Mouse (Mus musculus) liver, adult 2 months (tissue): ENCODE measurements at regions not wholly inside any gene's neighbourhood (a gene's known extent, or its start where the extent isn't known, plus 50 kb on each side); places are given as distances from the start of the nearest gene placed in this dataset.

Experiments
- DNase-seq: peaks from one replicate; pipeline ENCODE4 v3.0.0-alpha.2; 2011; ENCODE audit warnings: low read depth, low spot score; ENCODE audit errors: extremely low read depth
- H3K27ac ChIP-seq: fragments of 200-500 bp; replicated peaks from 2 replicates; pipeline ENCODE4 v1.5.1; 2012; ENCODE audit warnings: low read depth, mild to moderate bottlenecking, control low read depth, inconsistent platforms, low read length; ENCODE audit not compliant: insufficient read depth
- H3K27me3 ChIP-seq: fragments of 200-500 bp; 2 replicates; pipeline ENCODE4 v1.6.1; 2012; ENCODE audit warnings: mild to moderate bottlenecking, moderate library complexity, low read length, inconsistent platforms; ENCODE audit not compliant: control insufficient read depth, insufficient read depth
- H3K36me3 ChIP-seq: fragments of 200-500 bp; 2 replicates; pipeline ENCODE4 v1.6.1; 2012; ENCODE audit warnings: low read length, inconsistent platforms; ENCODE audit not compliant: control insufficient read depth, insufficient read depth
- H3K4me1 ChIP-seq: fragments of 200-500 bp; 2 replicates; pipeline ENCODE4 v1.6.1; 2011; ENCODE audit warnings: low read length; ENCODE audit not compliant: control insufficient read depth, insufficient read depth
- H3K4me3 ChIP-seq: fragments of 200-500 bp; 2 replicates; pipeline ENCODE4 v1.5.1; 2011; ENCODE audit warnings: low read depth, mild to moderate bottlenecking, control low read depth, low read length, moderate library complexity; ENCODE audit not compliant: insufficient read depth
- H3K79me2 ChIP-seq: fragments of 200-500 bp; 2 replicates; pipeline ENCODE4 v1.6.1; 2012; ENCODE audit warnings: inconsistent platforms, mild to moderate bottlenecking, low read length, moderate library complexity; ENCODE audit not compliant: control insufficient read depth, insufficient read depth
- H3K9ac ChIP-seq: fragments of 200-500 bp; 2 replicates; pipeline ENCODE4 v1.6.1; 2012; ENCODE audit warnings: low read depth, mild to moderate bottlenecking, control low read depth, inconsistent platforms, low read length
- CTCF ChIP-seq: fragments of 200-500 bp; IDR thresholded peaks from 2 replicates; pipeline ENCODE4 v1.5.1; 2011; ENCODE audit warnings: low read depth, low read length, control low read depth
- POLR2A ChIP-seq: fragments of 200-500 bp; IDR thresholded peaks from 2 replicates; pipeline ENCODE4 v1.6.1; 2011; ENCODE audit warnings: low read length, control low read depth; ENCODE audit not compliant: insufficient read depth; ENCODE audit errors: extremely low read depth
- WGBS: fragments of 180-500 bp; shearing (Covaris S2); methylation state at CpG from one replicate; pipeline ENCODE4 v1.1.7; 2018; 5-methylcytosine and 5-hydroxymethylcytosine counted together

GRCm38 (mm10) chr7:70575614-70576013, 209.1 kb upstream of the Nr2f2 start:
- TF ChIP-seq CTCF (no peak), POLR2A (no peak)
- DNase-seq = no peak
- no peaks in the 10 kb centered on the region for H3K36me3 ChIP-seq
- no peak overlapping the region for H3K27ac ChIP-seq
- H3K79me2 ChIP-seq = no peaks in the 10 kb centered on the region
- H3K9ac ChIP-seq = no peak overlapping the region
- H3K27me3 ChIP-seq = no peaks in the 10 kb centered on the region
- WGBS = 55% methylated on average over 2 of the region's 2 CpGs
- H3K4me3 ChIP-seq = no peak overlapping the region
- peaks cover 5% of the 10 kb centered on the region for H3K4me1 ChIP-seq

GRCm38 (mm10) chr7:70574194-70574593, 207.7 kb upstream of the Nr2f2 start:
- no peak overlapping the region for H3K27ac ChIP-seq
- H3K79me2 ChIP-seq = no peaks in the 10 kb centered on the region
- peaks cover 5% of the 10 kb centered on the region for H3K4me1 ChIP-seq
- H3K27me3 ChIP-seq = no peaks in the 10 kb centered on the region
- WGBS = 84% methylated on average over 6 of the region's 6 CpGs
- no peak overlapping the region for H3K4me3 ChIP-seq
- H3K36me3 ChIP-seq = no peaks in the 10 kb centered on the region
- no peak for TF ChIP-seq POLR2A
- TF ChIP-seq CTCF = no peak
- DNase-seq = no peak
- no peak overlapping the region for H3K9ac ChIP-seq

GRCm38 (mm10) chr7:70565034-70565433, 198.5 kb upstream of the Nr2f2 start:
- no peak for DNase-seq

GRCm38 (mm10) chr7:70548936-70549450, 182.5 kb upstream of the Nr2f2 start:
- 16% methylated on average over 5 of the region's 5 CpGs for WGBS
- Histone ChIP-seq H3K4me1 (peaks cover 2% of the 10 kb centered on the region; the same call in 1 of the 2 replicates), H3K4me3 (no peak overlapping the region), H3K27me3 (no peaks in the 10 kb centered on the region), H3K79me2 (no peaks in the 10 kb centered on the region), H3K36me3 (no peaks in the 10 kb centered on the region), H3K27ac (no peak overlapping the region), H3K9ac (no peak overlapping the region)
- TF ChIP-seq POLR2A (no peak), CTCF (no peak)
- peak; percentile 68 for DNase-seq

More at GRCm38 (mm10) chr7:70565034-70565433, 198.5 kb upstream of the Nr2f2 start:
- Histone ChIP-seq H3K36me3 (no peaks in the 10 kb centered on the region), H3K4me1 (no peaks in the 10 kb centered on the region), H3K27ac (no peak overlapping the region), H3K9ac (no peak overlapping the region), H3K4me3 (no peak overlapping the region), H3K79me2 (no peaks in the 10 kb centered on the region), H3K27me3 (no peaks in the 10 kb centered on the region)
- no peak for TF ChIP-seq POLR2A
- no peak for TF ChIP-seq CTCF
- 88% methylated on average over 1 of the region's 1 CpGs for WGBS

GRCm38 (mm10) chr7:70541881-70542665, 175.5 kb upstream of the Nr2f2 start:
- WGBS = 62% methylated on average over 10 of the region's 10 CpGs
- Histone ChIP-seq H3K4me3 (no peak overlapping the region), H3K79me2 (no peaks in the 10 kb centered on the region), H3K27ac (no peak overlapping the region), H3K4me1 (peaks cover 6% of the 10 kb centered on the region), H3K36me3 (no peaks in the 10 kb centered on the region), H3K27me3 (no peaks in the 10 kb centered on the region), H3K9ac (no peak overlapping the region)
- peak; percentile 87 for DNase-seq
- no peak for TF ChIP-seq CTCF
- no peak for TF ChIP-seq POLR2A

GRCm38 (mm10) chr7:70539121-70539642, 172.6 kb upstream of the Nr2f2 start:
- H3K9ac ChIP-seq = no peak overlapping the region
- H3K27me3 ChIP-seq = no peaks in the 10 kb centered on the region
- 79% methylated on average over 9 of the region's 9 CpGs for WGBS
- TF ChIP-seq POLR2A (no peak), CTCF (no peak)
- H3K36me3 ChIP-seq = no peaks in the 10 kb centered on the region
- DNase-seq = no peak
- no peak overlapping the region for H3K27ac ChIP-seq
- peaks cover 8% of the 10 kb centered on the region for H3K4me1 ChIP-seq
- H3K79me2 ChIP-seq = no peaks in the 10 kb centered on the region
- no peak overlapping the region for H3K4me3 ChIP-seq
